ENCODE assay signal across 8 mouse cellular contexts in the genomic region with DNA sequence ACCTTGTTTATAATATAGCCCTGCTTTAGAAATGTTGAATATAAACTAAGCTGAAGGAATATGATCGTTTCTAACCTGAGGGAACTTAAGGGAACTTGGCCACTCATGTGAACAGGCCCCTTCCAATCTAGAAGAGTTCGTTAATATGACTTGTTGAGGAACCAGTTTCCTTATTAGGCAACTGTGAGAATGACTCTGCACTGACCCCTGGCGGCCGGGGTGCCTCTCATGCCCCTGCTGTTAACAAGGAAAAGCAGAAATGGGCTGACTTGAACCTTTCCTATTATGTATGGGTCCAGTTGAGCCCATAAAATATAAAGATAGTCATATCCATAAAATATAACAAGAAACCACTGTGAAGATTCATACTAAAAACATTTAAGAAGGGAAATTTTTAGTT. TPM values are rescaled to one million over a fixed set of nuclear protein-coding genes. Genes with fewer than 3 reads are reported as not detected.
DNase-seq lines count a peak whose midpoint lies in the region.

No protein-coding gene starts in this region.

- peak; percentile 36 to 65 for DNase-seq in left cerebral cortex, adult 18-20 months (ENCODE audit: low spot score in 2 of 2)
- no peak for DNase-seq in left cerebral cortex, postnatal 36 days (ENCODE audit: low spot score in 2 of 2)
- DNase-seq in adipocyte (ENCODE audit: low spot score), result peak; percentile 86
- peak; percentile 86 for DNase-seq in embryo, embryonic 10.5 days (ENCODE audit: low spot score)
- peak; percentile 60 to 83 for DNase-seq in heart, postnatal 10 days
- DNase-seq in left cerebral cortex, postnatal 4 days, result peak; percentile 73
- peak; percentile 91 for DNase-seq in naive thymus-derived CD4-positive, alpha-beta T cell, adult 2 months (ENCODE audit: low read depth)
- DNase-seq in thymus, postnatal 10 days (ENCODE audit: low spot score in 2 of 2), result peak; percentile 46 to 81

- intact Hi-C loops in left cerebral cortex, postnatal 36 days (cut with DNase I), result no loop called here
- intact Hi-C loops in heart, postnatal 10 days (cut with DNase I), result loop anchor here (2.0 to 5.0 kb wide), 3 partner anchors 74 to 150 kb away; no protein-coding TSS in a partner anchor
- intact Hi-C loops in left cerebral cortex, postnatal 4 days (cut with DNase I), result no loop called here

RNA-seq across cellular contexts. Expression of gene Map3k3, which starts 8.1 kb away (rescaled TPM):
- 10 to 100 TPM; 30.7 to 31.0 TPM for total RNA-seq in left cerebral cortex, adult 18-20 months (2021)
- 10 to 100 TPM; 26.9 to 28.4 TPM for total RNA-seq in left cerebral cortex, postnatal 36 days (2021)
- 10 to 100 TPM; 50.5 to 50.6 TPM for total RNA-seq in heart, postnatal 10 days (2021)
- total RNA-seq in left cerebral cortex, postnatal 4 days (2021), result 10 to 100 TPM; 30.7 to 31.9 TPM

RNA-seq across cellular contexts. Expression of gene Taco1, which starts 10.5 kb away (rescaled TPM):
- 10 to 100 TPM; 17.9 to 19.7 TPM for total RNA-seq in left cerebral cortex, adult 18-20 months (2021)
- total RNA-seq in left cerebral cortex, postnatal 36 days (2021), result 10 to 100 TPM; 17.2 to 20.3 TPM
- 10 to 100 TPM; 49.4 to 50.1 TPM for total RNA-seq in heart, postnatal 10 days (2021)
- total RNA-seq in left cerebral cortex, postnatal 4 days (2021), result 10 to 100 TPM; 12.3 to 12.8 TPM

RNA-seq across cellular contexts. Expression of gene Dcaf7, which starts 39.6 kb away (rescaled TPM):
- 100 to 1,000 TPM; 128 to 138 TPM for total RNA-seq in left cerebral cortex, adult 18-20 months (2021)
- 100 to 1,000 TPM; 144 to 147 TPM for total RNA-seq in left cerebral cortex, postnatal 36 days (2021)
- 10 to 100 TPM; 54.6 to 57.6 TPM for total RNA-seq in heart, postnatal 10 days (2021)
- total RNA-seq in left cerebral cortex, postnatal 4 days (2021), result 100 to 1,000 TPM; 167 to 185 TPM

Comparison
In these comparisons a context has a peak if more than half of its experiments do, and no peak if none do; other contexts are left out.
1. DNase-seq: peak in left cerebral cortex, adult 18-20 months (2 of 2), adipocyte (single experiment), embryo, embryonic 10.5 days (single experiment), heart, postnatal 10 days (2 of 2), left cerebral cortex, postnatal 4 days (single experiment), naive thymus-derived CD4-positive, alpha-beta T cell, adult 2 months (single experiment) and thymus, postnatal 10 days (2 of 2); none in left cerebral cortex, postnatal 36 days (0 of 2).